Mouse (Mus musculus) intestine, embryonic 15.5 days (tissue): ENCODE measurements at regions not wholly inside any gene's neighbourhood (a gene's known extent, or its start where the extent isn't known, plus 50 kb on each side); places are given as distances from the start of the nearest gene placed in this dataset.
"Not testable (repeated sequence)": the region's sequence is repeated elsewhere in the genome, so short reads cannot be mapped to it uniquely, and the experiment has no call there.

ENCODE experiments used
- ATAC-seq: fragments of 200-750 bp; cut with Nextera tagmentation; 2 replicates; pipeline ENCODE4 v1.8.0; 2017; ENCODE audit warnings: moderate TSS enrichment, moderate library complexity
- H3K27ac ChIP-seq: fragments of 300-500 bp; sonication (generic); 2 replicates; pipeline ENCODE4 v1.5.1; 2015; ENCODE audit warnings: mild to moderate bottlenecking, inconsistent platforms
- H3K27me3 ChIP-seq: fragments of 300-500 bp; sonication (generic); replicated peaks from 2 replicates; pipeline ENCODE4 v1.6.1; 2015; ENCODE audit warnings: inconsistent platforms
- H3K36me3 ChIP-seq: fragments of 300-500 bp; sonication (generic); 2 replicates; pipeline ENCODE4 v1.6.1; 2015; ENCODE audit warnings: inconsistent platforms
- H3K4me1 ChIP-seq: fragments of 300-500 bp; sonication (generic); replicated peaks from 2 replicates; pipeline ENCODE4 v1.6.1; 2015; ENCODE audit warnings: inconsistent platforms
- H3K4me2 ChIP-seq: fragments of 300-500 bp; sonication (generic); replicated peaks from 2 replicates; pipeline ENCODE4 v1.6.1; 2015; ENCODE audit warnings: mild to moderate bottlenecking, inconsistent platforms
- H3K4me3 ChIP-seq: fragments of 300-500 bp; sonication (generic); replicated peaks from 2 replicates; pipeline ENCODE4 v1.5.1; 2015; ENCODE audit warnings: inconsistent platforms
- H3K9ac ChIP-seq: fragments of 300-500 bp; sonication (generic); 2 replicates; pipeline ENCODE4 v1.6.1; 2015; ENCODE audit warnings: inconsistent platforms
- H3K9me3 ChIP-seq: fragments of 300-500 bp; sonication (generic); 2 replicates; pipeline ENCODE4 v1.6.1; 2016; ENCODE audit warnings: inconsistent platforms
- WGBS: fragments of 180-500 bp; shearing (Covaris S2); methylation state at CpG from one replicate; pipeline ENCODE4 v1.1.7; 2015; 5-methylcytosine and 5-hydroxymethylcytosine counted together

- peak; percentile 56; the same call in 1 of the 2 replicates for ATAC-seq
- no peaks in the 10 kb centered on the region for H3K4me1 ChIP-seq
- H3K36me3 ChIP-seq = no peaks in the 10 kb centered on the region
- no peak overlapping the region for H3K27ac ChIP-seq
- H3K4me2 ChIP-seq = no peak overlapping the region
- WGBS = 35% methylated on average over 12 of the region's 12 CpGs
- no peak overlapping the region for H3K4me3 ChIP-seq
- H3K9ac ChIP-seq = no peak overlapping the region
- no peaks in the 10 kb centered on the region for H3K9me3 ChIP-seq
- H3K27me3 ChIP-seq = no peaks in the 10 kb centered on the region
Measured at GRCm38 (mm10) chr10:26139100-26140093, 60.5 kb upstream of the Tmem200a start.

- Histone ChIP-seq H3K9ac (no peak overlapping the region), H3K4me1 (no peaks in the 10 kb centered on the region), H3K36me3 (no peaks in the 10 kb centered on the region), H3K27me3 (no peaks in the 10 kb centered on the region), H3K9me3 (no peaks in the 10 kb centered on the region), H3K4me2 (no peak overlapping the region), H3K27ac (no peak overlapping the region), H3K4me3 (no peak overlapping the region)
- ATAC-seq = no peak
- WGBS = 54% methylated on average over 2 of the region's 2 CpGs
Measured at GRCm38 (mm10) chr10:26152586-26152985, 73.7 kb upstream of the Tmem200a start.

GRCm38 (mm10) chr10:26158786-26159185, 70.7 kb upstream of the Samd3 start:
- WGBS = 30% methylated on average over 3 of the region's 3 CpGs
- Histone ChIP-seq H3K36me3 (no peaks in the 10 kb centered on the region), H3K4me3 (no peak overlapping the region), H3K9me3 (no peaks in the 10 kb centered on the region), H3K4me1 (no peaks in the 10 kb centered on the region), H3K27ac (no peak overlapping the region), H3K4me2 (no peak overlapping the region), H3K27me3 (no peaks in the 10 kb centered on the region), H3K9ac (no peak overlapping the region)
- ATAC-seq = no peak

GRCm38 (mm10) chr10:26161139-26161538, 68.4 kb upstream of the Samd3 start:
- not testable (repeated sequence) for H3K27ac ChIP-seq, H3K27me3 ChIP-seq, ATAC-seq, H3K4me1 ChIP-seq, H3K9ac ChIP-seq, H3K4me2 ChIP-seq, H3K4me3 ChIP-seq, H3K9me3 ChIP-seq, H3K36me3 ChIP-seq

- no peaks in the 10 kb centered on the region for H3K36me3 ChIP-seq
- no peaks in the 10 kb centered on the region for H3K4me1 ChIP-seq
- H3K27ac ChIP-seq = no peak overlapping the region
- H3K9me3 ChIP-seq = no peaks in the 10 kb centered on the region
- no peak overlapping the region for H3K4me2 ChIP-seq
- no peak overlapping the region for H3K9ac ChIP-seq
- no peak overlapping the region for H3K4me3 ChIP-seq
- WGBS = 84% methylated on average over 2 of the region's 2 CpGs
- H3K27me3 ChIP-seq = no peaks in the 10 kb centered on the region
- no peak for ATAC-seq
Measured at GRCm38 (mm10) chr10:26164531-26164930, 65.0 kb upstream of the Samd3 start.

GRCm38 (mm10) chr10:26177591-26177990, 51.9 kb upstream of the Samd3 start:
- 93% methylated on average over 1 of the region's 1 CpGs for WGBS
- H3K9me3 ChIP-seq = no peaks in the 10 kb centered on the region
- H3K9ac ChIP-seq = no peak overlapping the region
- H3K4me1 ChIP-seq = no peaks in the 10 kb centered on the region
- no peak for ATAC-seq
- H3K27me3 ChIP-seq = no peaks in the 10 kb centered on the region
- no peak overlapping the region for H3K4me2 ChIP-seq
- H3K4me3 ChIP-seq = no peak overlapping the region
- no peaks in the 10 kb centered on the region for H3K36me3 ChIP-seq
- H3K27ac ChIP-seq = no peak overlapping the region

GRCm38 (mm10) chr10:26178356-26178755, 51.2 kb upstream of the Samd3 start:
- H3K9ac ChIP-seq = no peak overlapping the region
- H3K4me2 ChIP-seq = no peak overlapping the region
- WGBS = 69% methylated on average over 3 of the region's 3 CpGs
- H3K4me1 ChIP-seq = no peaks in the 10 kb centered on the region
- ATAC-seq = no peak
- no peak overlapping the region for H3K27ac ChIP-seq
- H3K9me3 ChIP-seq = no peaks in the 10 kb centered on the region
- no peaks in the 10 kb centered on the region for H3K27me3 ChIP-seq
- H3K4me3 ChIP-seq = no peak overlapping the region
- no peaks in the 10 kb centered on the region for H3K36me3 ChIP-seq
